Mouse (Mus musculus) heart, postnatal 0 days (tissue): Measurements from ENCODE around the gene Tnnc2. TPM values are rescaled to one million over a fixed set of nuclear protein-coding genes. Genes with fewer than 3 reads are reported as not detected.

Source experiments
- ATAC-seq: fragments of 200-750 bp; cut with Nextera tagmentation; 2 replicates; pipeline ENCODE4 v1.8.0; 2017; ENCODE audit warnings: low read depth, moderate number of reproducible peaks, moderate library complexity; ENCODE audit not compliant: insufficient read depth
- DNase-seq: peaks from one replicate; pipeline ENCODE4 v3.0.0-alpha.2; 2016; ENCODE audit warnings: low spot score
- H3K27ac ChIP-seq: fragments of 300-500 bp; sonication (generic); 2 replicates; pipeline ENCODE4 v1.5.1; 2014; ENCODE audit warnings: low read depth, mild to moderate bottlenecking
- H3K27me3 ChIP-seq: fragments of 300-500 bp; sonication (generic); 2 replicates; pipeline ENCODE4 v1.6.1; 2014; ENCODE audit warnings: low read length, mixed read lengths; ENCODE audit not compliant: control insufficient read depth, insufficient read depth
- H3K36me3 ChIP-seq: fragments of 300-500 bp; sonication (generic); replicated peaks from 2 replicates; pipeline ENCODE4 v1.6.1; 2014; ENCODE audit warnings: low read length, mixed read lengths; ENCODE audit not compliant: control insufficient read depth, insufficient read depth
- H3K4me1 ChIP-seq: fragments of 300-500 bp; sonication (generic); 2 replicates; pipeline ENCODE4 v1.6.1; 2014; ENCODE audit warnings: antibody characterized with exemption; ENCODE audit not compliant: control insufficient read depth, insufficient read depth
- H3K4me2 ChIP-seq: fragments of 300-500 bp; sonication (generic); 2 replicates; pipeline ENCODE4 v1.6.1; 2014; ENCODE audit warnings: low read depth, mild to moderate bottlenecking, low read length, moderate library complexity
- H3K4me3 ChIP-seq: fragments of 300-500 bp; sonication (generic); 2 replicates; pipeline ENCODE4 v1.5.1; 2014; ENCODE audit warnings: low read depth, low read length
- H3K9ac ChIP-seq: fragments of 300-500 bp; sonication (generic); replicated peaks from 2 replicates; pipeline ENCODE4 v1.6.1; 2014; ENCODE audit warnings: low read depth, low read length, mixed read lengths
- H3K9me3 ChIP-seq: fragments of 300-500 bp; sonication (generic); replicated peaks from 2 replicates; pipeline ENCODE4 v1.6.1; 2016; ENCODE audit warnings: low read length; ENCODE audit not compliant: control insufficient read depth
- CTCF ChIP-seq: IDR thresholded peaks from 2 replicates; pipeline ENCODE4 v1.5.1; 2016; ENCODE audit warnings: antibody characterized with exemption, control low read depth, low read depth
- EP300 ChIP-seq: IDR thresholded peaks from 2 replicates; pipeline ENCODE4 v1.6.1; 2016; ENCODE audit warnings: antibody characterized with exemption, low read depth
- WGBS: fragments of 180-500 bp; shearing (Covaris S2); extraction: QIAGEN DNeasy Blood & Tissue Kit; methylation state at CpG from one replicate; pipeline ENCODE4 v1.1.7; 2014; 5-methylcytosine and 5-hydroxymethylcytosine counted together
- polyA plus RNA-seq: library from polyadenylated mRNA; unstranded; fragments of >200 nt; fragmentation: Nextera tagmentation; extraction: Ambion mirVana; gene quantifications from 2 replicates; pipeline ENCODE4 v1.2.1, GENCODE M21; 2015
- total RNA-seq: library from RNA; depleted of rRNA; stranded (reverse); fragments of >200 nt; gene quantifications from 2 replicates; pipeline ENCODE4 v1.2.3, GENCODE M21; 2014; ENCODE audit warnings: low replicate concordance

Tnnc2 gene
- total and polyA plus RNA-seq, 2 experiments from 2014 or later = 0.25 to 5.0 TPM

DNA sequence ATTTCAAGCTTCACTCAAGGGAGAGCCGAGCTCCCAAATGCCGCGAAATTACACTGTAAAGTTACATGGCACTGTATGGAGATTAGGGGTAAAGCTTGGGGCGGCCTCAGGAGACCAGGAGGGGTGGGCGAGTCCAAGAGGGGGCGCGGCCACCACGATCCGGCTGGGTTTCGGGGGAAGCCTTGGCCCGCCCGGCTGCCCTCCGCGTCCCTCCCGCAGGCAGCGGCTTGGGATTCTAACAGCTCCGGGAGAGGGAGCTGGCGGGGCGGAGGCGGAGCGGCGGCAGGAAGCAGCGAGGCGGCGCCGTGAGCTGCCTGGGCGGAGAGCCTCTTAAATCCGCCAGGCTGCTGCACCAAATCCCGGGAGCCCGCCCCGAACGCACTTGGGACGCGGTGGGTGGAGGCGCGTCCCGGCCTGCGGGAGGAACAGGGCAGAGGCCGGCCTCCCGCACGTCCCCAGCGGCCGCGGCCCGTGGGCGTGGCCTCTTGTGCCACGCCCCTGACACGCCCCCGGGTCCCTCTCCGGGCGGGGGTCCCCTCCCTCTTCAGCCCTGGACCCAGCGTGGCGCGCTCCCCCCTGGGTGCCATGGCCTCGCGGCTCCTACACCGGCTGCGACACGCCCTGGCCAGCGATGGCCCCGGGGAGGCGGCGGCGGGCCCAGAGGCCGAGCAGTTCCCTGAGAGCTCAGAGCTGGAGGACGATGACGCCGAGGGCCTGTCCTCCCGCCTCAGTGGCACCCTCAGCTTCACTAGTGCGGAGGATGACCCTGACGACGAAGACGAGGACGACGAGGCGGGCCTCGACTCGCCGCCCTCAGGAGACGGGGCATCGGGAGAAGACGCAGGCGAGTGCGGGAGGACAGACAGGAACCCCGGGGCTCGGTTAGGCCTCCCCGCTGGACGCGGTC lies 6.0 kb upstream of the Tnnc2 start, which contains the start of gene Snx21:
Gene Snx21, plus strand, starts transcription at position 343 of the 907 bp plus-strand sequence.
- peak; percentile 46 for TF ChIP-seq CTCF
- TF ChIP-seq EP300 = no peak
- ATAC-seq = peak; percentile 94

DNA sequence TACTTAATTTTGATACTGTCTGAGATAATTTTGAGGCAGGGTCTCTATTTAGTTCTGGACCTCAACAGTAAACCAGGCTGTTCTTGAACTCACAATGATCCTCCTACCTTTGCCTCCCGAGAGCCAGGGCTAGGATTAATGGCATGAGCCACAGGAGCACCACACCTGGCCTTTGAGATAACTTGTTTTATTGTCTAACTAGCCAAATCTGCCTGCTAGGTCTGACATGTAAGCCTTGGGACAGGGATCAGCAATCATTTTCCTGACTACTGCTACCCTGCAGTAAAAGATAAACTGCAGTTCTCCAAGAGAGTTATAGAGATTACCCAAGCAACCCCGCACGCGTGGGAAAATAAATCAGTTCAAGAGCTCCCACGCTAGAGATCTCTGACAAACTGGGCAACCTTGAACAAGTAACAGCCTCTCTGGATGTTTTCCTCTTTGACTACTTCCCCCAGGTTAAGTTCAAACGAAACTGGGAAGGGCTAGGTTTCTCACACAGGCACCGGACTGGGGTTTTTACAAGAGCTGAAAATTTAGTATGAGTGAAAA lies 5.2 kb upstream of the Tnnc2 start:
- Histone ChIP-seq H3K4me2 (peak overlapping the region; percentile 86), H3K4me3 (peak overlapping the region; percentile 76), H3K27me3 (no peaks in the 10 kb centered on the region), H3K36me3 (peaks cover 9% of the 10 kb centered on the region; the same call in 1 of the 2 replicates), H3K4me1 (peaks cover 20% of the 10 kb centered on the region), H3K9ac (peak overlapping the region; percentile 77), H3K9me3 (no peaks in the 10 kb centered on the region), H3K27ac (peak overlapping the region; percentile 89)
- ATAC-seq = no peak
- WGBS = 6% methylated on average over 7 of the region's 7 CpGs
- TF ChIP-seq EP300 (no peak), CTCF (no peak)
- no peak for DNase-seq

More for the DNA sequence above, 6.0 kb upstream of the Tnnc2 start, which contains the start of gene Snx21:
- Histone ChIP-seq H3K4me3 (peak within 1 kb of the TSS; percentile 76), H3K36me3 (peaks cover 14% of the 10 kb centered on the region; the same call in 1 of the 2 replicates), H3K27me3 (no peaks in the 10 kb centered on the region), H3K9me3 (no peaks in the 10 kb centered on the region), H3K4me2 (peak within 1 kb of the TSS; percentile 86), H3K4me1 (peaks cover 20% of the 10 kb centered on the region), H3K9ac (peak within 1 kb of the TSS; percentile 77), H3K27ac (peak within 1 kb of the TSS; percentile 89)
- peak; percentile 91 for DNase-seq
- 1% methylated on average over 76 of the region's 89 CpGs for WGBS

DNA sequence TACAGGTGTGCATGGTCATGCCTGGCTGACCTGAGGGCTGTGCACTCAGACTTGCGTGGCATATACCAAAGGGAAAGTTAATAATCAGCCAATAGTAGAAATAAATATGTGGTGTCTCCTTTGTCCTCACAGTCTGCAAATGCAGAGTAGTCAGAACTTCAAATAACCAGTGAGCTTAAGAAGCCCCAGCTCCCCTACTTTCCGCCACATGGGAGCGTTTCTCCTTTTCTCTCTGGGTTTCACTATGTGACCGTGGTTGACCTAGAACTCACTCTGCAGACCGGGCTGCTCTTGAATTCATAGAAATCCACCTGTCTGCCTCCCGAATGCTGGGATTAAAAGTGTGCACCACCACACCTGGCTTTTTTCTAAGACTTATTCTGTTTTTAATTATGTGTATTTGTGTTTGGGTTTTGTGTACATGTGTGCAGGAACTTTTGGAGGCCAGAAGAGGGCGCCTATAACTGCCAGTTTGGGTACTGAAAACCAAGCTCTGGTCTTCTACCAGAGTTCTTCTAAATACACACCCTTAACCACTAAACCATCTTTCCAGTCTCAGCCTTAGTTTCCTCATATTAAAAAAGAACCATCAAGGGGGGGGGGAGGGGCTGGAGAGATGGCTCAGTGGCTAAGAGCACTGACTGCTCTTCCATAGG lies 4.3 kb upstream of the Tnnc2 start:
- DNase-seq (no peak), ATAC-seq (no peak)
- H3K4me1 ChIP-seq = peaks cover 20% of the 10 kb centered on the region
- no peak overlapping the region for H3K27ac ChIP-seq
- TF ChIP-seq CTCF (peak; percentile 21; the same call in 1 of the 2 replicates), EP300 (no peak)
- 77% methylated on average over 7 of the region's 7 CpGs for WGBS
- H3K27me3 ChIP-seq = no peaks in the 10 kb centered on the region
- H3K4me2 ChIP-seq = no peak overlapping the region
- no peak overlapping the region for H3K4me3 ChIP-seq
- peaks cover 8% of the 10 kb centered on the region; the same call in 1 of the 2 replicates for H3K36me3 ChIP-seq
- no peak overlapping the region for H3K9ac ChIP-seq
- H3K9me3 ChIP-seq = no peaks in the 10 kb centered on the region

GRCm38 (mm10) chr2:164781876-164782275 lies 2.1 kb upstream of the Tnnc2 start:
- Histone ChIP-seq H3K4me3 (no peak overlapping the region), H3K27ac (no peak overlapping the region), H3K4me2 (no peak overlapping the region), H3K36me3 (no peaks in the 10 kb centered on the region), H3K9me3 (no peaks in the 10 kb centered on the region), H3K4me1 (peaks cover 12% of the 10 kb centered on the region), H3K27me3 (no peaks in the 10 kb centered on the region), H3K9ac (no peak overlapping the region)
- TF ChIP-seq EP300 (no peak), CTCF (no peak)
- no peak for DNase-seq
- ATAC-seq = no peak
- 54% methylated on average over 4 of the region's 4 CpGs for WGBS

DNA sequence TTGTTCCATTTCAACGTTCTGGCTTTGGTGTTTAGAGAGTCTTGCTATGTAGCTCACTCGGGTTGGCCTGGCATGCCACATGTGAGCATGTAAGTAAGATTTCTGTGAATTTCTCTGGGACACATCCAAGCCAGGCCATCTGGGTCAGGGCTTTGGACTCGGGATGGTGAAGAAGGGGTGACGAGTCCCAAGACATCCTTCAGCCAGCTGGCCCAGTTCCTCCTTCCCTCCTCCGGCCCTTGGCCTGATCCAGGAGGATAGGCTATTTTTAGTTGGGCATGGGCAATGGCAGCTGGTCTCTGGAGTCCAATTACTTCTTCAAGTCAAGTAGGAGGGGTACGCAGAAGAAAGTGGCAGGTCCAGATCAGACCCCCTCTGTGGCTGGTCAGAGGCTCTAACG lies 958 bp downstream of the Tnnc2 start:
- ATAC-seq (no peak), DNase-seq (no peak)
- no peak overlapping the region for H3K9ac ChIP-seq
- no peaks in the 10 kb centered on the region for H3K27me3 ChIP-seq
- H3K27ac ChIP-seq = no peak overlapping the region
- H3K9me3 ChIP-seq = no peaks in the 10 kb centered on the region
- H3K4me2 ChIP-seq = no peak overlapping the region
- no peaks in the 10 kb centered on the region; the same call in 1 of the 2 replicates for H3K4me1 ChIP-seq
- WGBS = 56% methylated on average over 7 of the region's 7 CpGs
- H3K36me3 ChIP-seq = no peaks in the 10 kb centered on the region
- no peak overlapping the region for H3K4me3 ChIP-seq
- TF ChIP-seq CTCF = no peak
- TF ChIP-seq EP300 = no peak
